Mouse (Mus musculus) c-Kit-positive CD71-negative TER-119-negative erythroid progenitor cells, embryonic 14.5 days (primary cell): Measurements from ENCODE around the gene Rxrg.

Experiments used
- DNase-seq: peaks from one replicate; pipeline ENCODE4 v3.0.0-alpha.2; 2013; ENCODE audit warnings: low read depth

Gene Rxrg

GRCm38 (mm10) chr1:167598255-167599081 lies at the start of gene Rxrg:
Gene Rxrg (plus strand): TSS chr1:167598384.
- DNase-seq = no peak

GRCm38 (mm10) chr1:167549324-167549723 lies 48.9 kb upstream of the Rxrg start:
- DNase-seq = no peak

GRCm38 (mm10) chr1:167551601-167552000 lies 46.6 kb upstream of the Rxrg start:
- DNase-seq = no peak

DNA sequence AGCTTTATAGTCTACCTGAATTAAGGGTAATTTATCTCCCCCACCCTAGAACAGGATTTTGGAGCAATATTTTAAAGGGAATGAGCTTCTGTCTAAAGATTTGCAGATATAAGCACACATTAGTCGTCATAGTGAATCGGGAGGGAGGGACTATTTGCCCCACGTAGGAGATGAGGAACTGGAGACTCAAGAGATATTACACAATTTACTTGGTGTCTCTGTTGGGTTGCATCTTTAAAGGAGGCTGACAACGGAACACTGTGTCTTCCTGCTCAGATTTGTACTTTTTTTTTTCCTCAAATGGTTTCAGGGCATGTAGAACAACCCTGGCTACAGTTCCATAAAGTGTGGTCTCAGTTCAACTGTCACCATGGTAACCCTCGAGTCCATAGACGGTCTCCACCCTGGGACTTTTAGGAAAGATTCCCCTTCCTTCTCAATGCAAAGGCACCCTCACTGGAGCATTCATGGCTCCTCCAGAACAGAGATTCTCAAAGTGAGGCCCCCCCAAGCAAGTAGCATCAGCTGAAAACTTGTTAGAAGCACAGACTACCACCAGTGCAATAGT lies 44.1 kb upstream of the Rxrg start:
- DNase-seq = no peak

GRCm38 (mm10) chr1:167566571-167566970 lies 31.6 kb upstream of the Rxrg start:
- DNase-seq = no peak

GRCm38 (mm10) chr1:167579131-167579530 lies 19.1 kb upstream of the Rxrg start:
- DNase-seq = no peak

DNA sequence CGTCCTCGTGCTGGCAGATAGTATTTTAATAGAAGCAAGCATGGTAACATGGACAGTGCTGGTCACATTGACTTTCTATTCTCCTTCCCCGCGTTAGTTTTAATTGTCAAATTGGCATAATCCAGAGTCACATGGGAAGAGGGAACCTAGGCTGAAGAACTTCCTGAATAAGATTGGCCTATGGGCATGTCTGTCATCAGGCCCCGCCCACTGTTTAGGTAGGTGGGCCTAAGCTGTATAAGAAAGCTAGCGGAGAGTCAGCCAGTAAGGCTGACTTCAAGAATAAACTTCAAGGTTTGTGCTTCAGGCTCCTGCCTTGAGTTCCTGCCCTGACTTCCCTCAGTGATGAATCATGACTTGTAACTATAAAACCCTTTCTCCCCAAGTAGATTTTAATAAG lies 15.0 kb upstream of the Rxrg start:
- DNase-seq = no peak

GRCm38 (mm10) chr1:167583888-167584287 lies 14.3 kb upstream of the Rxrg start:
- DNase-seq = no peak

- no peak for DNase-seq
Measured at GRCm38 (mm10) chr1:167588747-167589558, 9.2 kb upstream of the Rxrg start.

GRCm38 (mm10) chr1:167592175-167592574 lies 6.0 kb upstream of the Rxrg start:
- DNase-seq = no peak

DNA sequence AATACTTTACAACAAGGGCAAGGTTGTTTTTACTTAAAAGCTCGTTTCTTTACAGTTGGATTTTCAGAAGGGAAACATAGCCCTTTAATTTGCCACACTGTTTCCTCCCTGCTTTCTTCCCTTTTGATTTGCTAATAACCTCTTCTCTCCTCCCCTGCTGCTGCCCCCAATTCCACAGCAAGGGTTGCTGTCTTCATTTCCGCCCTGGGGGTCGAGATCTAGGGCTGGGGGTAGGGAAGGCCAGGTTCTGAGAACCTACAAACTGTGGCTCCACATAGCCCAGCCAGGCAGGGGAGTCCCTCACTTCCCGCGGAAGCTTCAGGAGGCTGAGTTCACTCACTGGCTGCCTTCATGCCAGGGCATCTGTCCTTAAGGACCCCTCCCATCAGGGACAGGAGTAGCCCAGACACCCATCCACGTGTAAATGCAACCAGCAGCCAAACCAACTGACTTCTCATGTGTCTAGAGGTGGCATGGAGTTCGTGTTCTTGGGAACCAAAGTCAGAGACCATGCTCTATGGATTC lies 1.1 kb downstream of the Rxrg start:
- DNase-seq = no peak

GRCm38 (mm10) chr1:167608201-167608741 lies 10.1 kb downstream of the Rxrg start:
- no peak for DNase-seq

GRCm38 (mm10) chr1:167617131-167617530 lies 18.9 kb downstream of the Rxrg start:
- no peak for DNase-seq

DNA sequence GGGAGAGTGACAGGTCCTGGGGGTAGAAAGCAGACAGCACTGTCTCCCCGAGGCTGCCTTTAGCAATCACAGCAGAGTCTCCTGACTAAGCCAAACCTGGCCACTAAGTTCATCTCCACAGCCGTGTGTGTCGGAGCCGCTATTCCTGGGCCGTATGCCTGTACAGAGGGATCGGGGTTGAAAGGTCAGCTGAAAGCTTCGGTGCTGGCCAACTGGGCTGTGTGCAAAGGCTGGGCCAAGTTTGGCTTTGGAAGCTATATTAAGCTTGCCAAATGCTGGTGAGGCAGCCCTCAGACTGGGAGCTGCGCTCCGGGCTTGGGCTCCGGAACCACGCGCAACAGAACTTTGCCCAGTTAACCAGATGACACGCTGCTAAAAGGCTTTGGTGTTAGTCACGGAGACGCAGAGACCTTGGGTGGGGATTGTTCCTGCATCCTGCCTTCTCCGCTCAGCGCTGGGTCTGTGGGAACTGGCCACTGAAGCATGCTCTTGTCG lies 19.9 kb downstream of the Rxrg start:
- DNase-seq = no peak

- no peak for DNase-seq
Measured at GRCm38 (mm10) chr1:167620206-167620795, 22.1 kb downstream of the Rxrg start.

DNA sequence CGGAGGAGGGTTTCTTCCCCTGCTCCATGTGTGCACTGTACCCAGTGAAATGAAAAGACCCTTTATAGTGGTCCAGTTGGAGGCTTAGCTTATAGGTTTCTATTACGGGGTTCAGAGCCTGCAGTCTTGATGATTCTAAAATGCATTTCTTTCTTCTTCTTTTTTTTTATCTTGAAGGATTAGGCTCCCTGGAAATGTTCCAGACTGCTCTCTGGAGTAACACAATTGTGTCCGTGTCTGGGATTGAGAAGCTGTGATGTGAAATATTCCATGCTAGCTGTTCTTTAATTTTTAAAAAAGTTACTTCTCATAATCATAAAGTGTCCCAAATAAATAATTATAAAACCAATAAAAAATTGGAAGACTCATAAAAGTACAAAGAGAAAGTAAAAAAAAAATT lies 26.9 kb downstream of the Rxrg start:
- no peak for DNase-seq

DNA sequence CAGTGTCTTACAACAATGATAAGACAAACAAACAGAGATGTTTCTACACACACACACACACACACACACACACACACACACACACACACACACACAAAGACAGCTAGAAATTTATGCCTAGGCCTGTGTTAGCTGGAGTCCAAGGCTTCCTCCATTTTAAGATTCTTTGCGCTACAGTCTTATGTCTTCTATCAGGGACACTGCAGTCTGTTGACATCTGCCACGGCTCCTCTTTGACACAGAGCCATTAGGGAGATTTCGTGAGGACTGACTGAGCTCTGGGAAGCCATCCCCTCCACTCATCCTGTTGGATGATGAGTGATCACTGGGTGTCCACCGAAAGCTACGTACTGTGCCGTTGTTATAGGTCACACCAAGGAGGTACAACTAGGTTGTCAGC lies 33.6 kb downstream of the Rxrg start:
- DNase-seq = no peak

DNA sequence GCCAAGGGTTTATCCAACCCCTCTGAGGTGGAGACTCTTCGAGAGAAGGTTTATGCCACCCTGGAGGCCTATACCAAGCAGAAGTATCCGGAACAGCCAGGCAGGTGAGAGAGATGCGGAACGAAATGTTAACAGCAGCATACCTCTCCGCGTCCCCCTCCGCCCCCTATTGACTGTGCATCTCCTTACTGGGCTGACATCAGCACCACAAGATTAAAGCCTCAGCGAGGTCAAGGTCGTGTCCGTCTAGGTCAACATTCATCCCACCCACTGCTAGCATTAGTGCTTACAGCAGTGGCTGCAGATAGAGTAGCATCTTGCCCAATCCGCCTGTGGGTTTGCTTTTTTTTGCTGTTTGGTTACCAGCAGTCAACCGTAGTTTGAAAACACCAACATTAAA lies 37.5 kb downstream of the Rxrg start:
- DNase-seq = no peak

GRCm38 (mm10) chr1:167636948-167637347 lies 38.8 kb downstream of the Rxrg start:
- peak; percentile 63 for DNase-seq

DNA sequence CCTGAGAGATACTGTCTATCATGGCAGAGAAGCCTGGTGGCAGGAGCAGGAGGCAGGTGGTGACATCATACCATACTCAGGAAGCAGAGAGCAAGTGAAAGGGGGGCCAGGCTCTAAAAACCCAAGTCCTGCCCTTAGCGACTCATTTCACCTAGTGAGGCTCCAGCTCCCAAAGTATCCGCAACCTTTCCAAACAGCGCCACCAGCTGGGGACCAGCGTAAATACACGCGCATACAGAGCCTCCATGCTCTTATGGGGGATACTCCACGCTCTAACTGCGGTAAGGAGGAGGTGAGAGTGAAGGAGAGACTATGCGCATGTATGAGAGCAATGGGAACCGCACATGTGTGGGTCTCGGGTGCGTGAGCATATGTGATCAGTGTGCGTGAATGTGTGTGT lies 39.9 kb downstream of the Rxrg start:
- DNase-seq = peak; percentile 36

DNA sequence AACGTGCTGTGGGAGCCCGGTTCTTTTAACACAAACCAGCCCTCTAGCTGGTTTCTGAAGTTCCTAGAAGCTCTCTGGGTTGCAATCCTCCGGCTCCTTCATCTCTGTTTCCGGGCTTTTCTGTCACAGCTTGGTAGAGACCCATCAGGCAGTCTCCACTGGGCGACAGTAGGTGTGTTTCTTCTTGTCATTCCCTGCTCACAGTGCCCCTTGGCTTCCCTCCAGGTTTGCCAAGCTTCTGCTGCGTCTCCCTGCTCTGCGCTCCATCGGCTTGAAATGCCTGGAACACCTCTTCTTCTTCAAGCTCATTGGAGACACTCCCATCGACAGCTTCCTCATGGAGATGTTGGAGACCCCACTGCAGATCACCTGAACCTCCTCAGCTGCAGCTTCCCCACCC lies 40.7 kb downstream of the Rxrg start:
- no peak for DNase-seq
